In the genomic region with DNA sequence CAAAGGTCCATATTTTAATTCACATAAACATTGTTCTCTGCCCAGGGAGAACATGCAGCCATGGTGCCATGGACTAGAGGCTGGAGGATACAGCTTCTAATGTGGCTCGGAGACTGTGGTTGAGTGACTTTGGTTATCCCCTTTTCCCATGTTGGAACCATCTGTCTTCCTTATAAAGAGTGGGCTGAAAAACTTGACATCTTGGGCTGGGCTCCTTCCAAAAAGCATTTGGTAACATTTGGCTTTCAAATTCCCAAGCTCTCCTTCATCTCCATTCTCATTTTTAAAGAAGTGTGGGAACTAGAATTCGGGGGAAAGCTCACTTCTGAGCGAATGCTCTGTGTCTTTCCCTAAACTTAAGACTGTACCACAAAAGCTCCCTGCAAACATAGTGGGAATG, we compare ENCODE assay signal across 16 mouse cellular contexts.
"Had no signal": no experiment of that assay in that cellular context is flagged by ENCODE, and none has a peak within 500 bp of the region (broad histone marks: within the 10 kb centered on the region; RNA-seq: fewer than 3 reads in every experiment).

No protein-coding gene starts in this region.

- H3K4me3 ChIP-seq: midbrain, embryonic 10.5 days; midbrain, embryonic 12.5 days; myocyte; neural tube, embryonic 13.5 days; neural tube, embryonic 15.5 days had no signal

- H3K27me3 ChIP-seq: midbrain, embryonic 12.5 days; neural tube, embryonic 13.5 days; neural tube, embryonic 15.5 days had no signal

- H3K4me1 ChIP-seq: midbrain, embryonic 10.5 days; midbrain, embryonic 12.5 days; neural tube, embryonic 15.5 days had no signal

- DNase-seq: lung, adult 18-20 months; lung, embryonic 14.5 days; lung, postnatal 10 days; lung, postnatal 4 days; midbrain, embryonic 14.5 days; right cerebral cortex, postnatal 14 days; spleen, adult 18-20 months; thymus, adult 2 months; thymus, postnatal 25 days; thymus, postnatal 4 days had no signal

- H3K27ac ChIP-seq: midbrain, embryonic 10.5 days; midbrain, embryonic 12.5 days; neural tube, embryonic 13.5 days; neural tube, embryonic 15.5 days had no signal

- H3K4me2 ChIP-seq: lung, embryonic 14.5 days; midbrain, embryonic 12.5 days; neural tube, embryonic 13.5 days; neural tube, embryonic 15.5 days had no signal

- ATAC-seq: midbrain, embryonic 16.5 days had no signal

- H3K36me3 ChIP-seq: midbrain, embryonic 10.5 days; midbrain, embryonic 12.5 days; neural tube, embryonic 13.5 days; neural tube, embryonic 15.5 days had no signal

- H3K9ac ChIP-seq: lung, embryonic 14.5 days; midbrain, embryonic 12.5 days; neural tube, embryonic 13.5 days; neural tube, embryonic 15.5 days had no signal

- H3K9me3 ChIP-seq: midbrain, embryonic 10.5 days; midbrain, embryonic 12.5 days; neural tube, embryonic 13.5 days; neural tube, embryonic 15.5 days had no signal
